Mouse (Mus musculus): ENCODE results near the gene Pax5.

GRCm38 (mm10) chr4:44493756-44494155, 216.5 kb downstream of the Pax5 start:
- TF ChIP-seq CTCF (IDR thresholded peaks at IDR 0.05) (no peak), EP300 (IDR thresholded peaks at IDR 0.05; ENCODE audit: insufficient read depth, low read depth, low read length) (no peak), POLR2A (IDR thresholded peaks at IDR 0.05; ENCODE audit: insufficient read depth, low read depth, low read length) (no peak)

Data from heart, adult 2 months (tissue).